Mouse (Mus musculus) liver, embryonic 13.5 days (tissue): Measurements from ENCODE around the gene Micall2. TPM values are rescaled to one million over a fixed set of nuclear protein-coding genes. Genes with fewer than 3 reads are reported as not detected.
"Not testable (repeated sequence)": the region's sequence is repeated elsewhere in the genome, so short reads cannot be mapped to it uniquely, and the experiment has no call there.

Source experiments
- ATAC-seq: fragments of 200-750 bp; cut with Nextera tagmentation; 2 replicates; pipeline ENCODE4 v1.8.0; 2017; ENCODE audit warnings: low read depth, mild to moderate bottlenecking, moderate number of reproducible peaks, moderate library complexity
- DNase-seq: peaks from one replicate; pipeline ENCODE4 v3.0.0; 2022
- H3K27ac ChIP-seq: fragments of 300-500 bp; sonication (generic); 2 replicates; pipeline ENCODE4 v1.5.1; 2015; ENCODE audit warnings: moderate library complexity, mild to moderate bottlenecking, inconsistent platforms
- H3K27me3 ChIP-seq: fragments of 300-500 bp; sonication (generic); 2 replicates; pipeline ENCODE4 v1.6.1; 2015; ENCODE audit warnings: mild to moderate bottlenecking, inconsistent platforms
- H3K36me3 ChIP-seq: fragments of 300-500 bp; sonication (generic); 2 replicates; pipeline ENCODE4 v1.6.1; 2015; ENCODE audit warnings: mild to moderate bottlenecking, inconsistent platforms
- H3K4me1 ChIP-seq: fragments of 300-500 bp; sonication (generic); replicated peaks from 2 replicates; pipeline ENCODE4 v1.6.1; 2015; ENCODE audit warnings: inconsistent platforms
- H3K4me2 ChIP-seq: fragments of 300-500 bp; sonication (generic); 2 replicates; pipeline ENCODE4 v1.6.1; 2015; ENCODE audit warnings: inconsistent platforms, mild to moderate bottlenecking, moderate library complexity
- H3K4me3 ChIP-seq: fragments of 300-500 bp; sonication (generic); replicated peaks from 2 replicates; pipeline ENCODE4 v1.5.1; 2015; ENCODE audit warnings: mild to moderate bottlenecking, inconsistent platforms
- H3K9ac ChIP-seq: fragments of 300-500 bp; sonication (generic); 2 replicates; pipeline ENCODE4 v1.6.1; 2015; ENCODE audit warnings: mild to moderate bottlenecking, inconsistent platforms
- H3K9me3 ChIP-seq: fragments of 300-500 bp; sonication (generic); replicated peaks from 2 replicates; pipeline ENCODE4 v1.6.1; 2016; ENCODE audit warnings: inconsistent platforms
- WGBS: fragments of 180-500 bp; shearing (Covaris S2); methylation state at CpG from one replicate; pipeline ENCODE4 v1.1.7; 2015; ENCODE audit not compliant: insufficient replicate concordance; 5-methylcytosine and 5-hydroxymethylcytosine counted together
- polyA plus RNA-seq: library from polyadenylated mRNA; unstranded; fragments of >200 nt; fragmentation: Nextera tagmentation; extraction: Ambion mirVana; gene quantifications from 2 replicates; pipeline ENCODE4 v1.2.1, GENCODE M21; 2015

The Micall2 gene
- polyA plus RNA-seq, 1 experiment from 2014 or later: 9.8 TPM

- Histone ChIP-seq H3K4me3 (no peak overlapping the region), H3K27me3 (peaks cover 2% of the 10 kb centered on the region; the same call in 1 of the 2 replicates), H3K4me1 (peaks cover 6% of the 10 kb centered on the region), H3K9me3 (no peaks in the 10 kb centered on the region), H3K27ac (no peak overlapping the region), H3K36me3 (peaks cover 41% of the 10 kb centered on the region), H3K4me2 (no peak overlapping the region), H3K9ac (no peak overlapping the region)
- ATAC-seq (no peak), DNase-seq (no peak)
- WGBS: 77% methylated on average over 16 of the region's 16 CpGs
Observed at GRCm38 (mm10) chr5:139749413-139750125, 13.4 kb upstream of the Micall2 start.

- 4% methylated on average over 3 of the region's 3 CpGs for WGBS
- peaks cover 2% of the 10 kb centered on the region; the same call in 1 of the 2 replicates for H3K27me3 ChIP-seq
- H3K27ac ChIP-seq: peak overlapping the region; percentile 21; the same call in 1 of the 2 replicates
- H3K9me3 ChIP-seq: no peaks in the 10 kb centered on the region
- ATAC-seq: peak; percentile 80
- H3K36me3 ChIP-seq: peaks cover 7% of the 10 kb centered on the region
- H3K4me3 ChIP-seq: no peak overlapping the region
- peak; percentile 61 for DNase-seq
- H3K4me2 ChIP-seq: no peak overlapping the region
- no peak overlapping the region for H3K9ac ChIP-seq
- H3K4me1 ChIP-seq: peaks cover 22% of the 10 kb centered on the region
Observed at GRCm38 (mm10) chr5:139745771-139746170, 9.6 kb upstream of the Micall2 start.

- H3K4me1 ChIP-seq: peaks cover 52% of the 10 kb centered on the region
- not testable (repeated sequence) for H3K9me3 ChIP-seq, H3K4me2 ChIP-seq, H3K27me3 ChIP-seq, ATAC-seq, H3K36me3 ChIP-seq, H3K9ac ChIP-seq, DNase-seq, H3K4me3 ChIP-seq
- peak overlapping the region; percentile 69; the same call in 1 of the 2 replicates for H3K27ac ChIP-seq
- 24% methylated on average over 3 of the region's 3 CpGs for WGBS
Observed at GRCm38 (mm10) chr5:139742640-139743039, 6.5 kb upstream of the Micall2 start.

GRCm38 (mm10) chr5:139738592-139739315 lies 2.6 kb upstream of the Micall2 start:
- ATAC-seq: peak; percentile 72
- peak; percentile 93 for DNase-seq
- Histone ChIP-seq H3K27me3 (no peaks in the 10 kb centered on the region), H3K4me1 (peaks cover 86% of the 10 kb centered on the region), H3K4me2 (peak overlapping the region; percentile 100), H3K9ac (peak overlapping the region; percentile 72), H3K9me3 (no peaks in the 10 kb centered on the region), H3K4me3 (peak overlapping the region; percentile 46), H3K27ac (peak overlapping the region; percentile 98), H3K36me3 (no peaks in the 10 kb centered on the region)
- 21% methylated on average over 7 of the region's 7 CpGs for WGBS

- Histone ChIP-seq H3K27me3 (no peaks in the 10 kb centered on the region), H3K4me2 (peak overlapping the region; percentile 100), H3K9me3 (no peaks in the 10 kb centered on the region), H3K4me1 (peaks cover 93% of the 10 kb centered on the region), H3K9ac (peak overlapping the region; percentile 72), H3K36me3 (no peaks in the 10 kb centered on the region), H3K27ac (peak overlapping the region; percentile 98), H3K4me3 (peak overlapping the region; percentile 46)
- WGBS: 38% methylated on average over 14 of the region's 14 CpGs
- ATAC-seq (peak; percentile 65), DNase-seq (no peak)
Observed at GRCm38 (mm10) chr5:139737841-139738591, 1.9 kb upstream of the Micall2 start.

- WGBS: 10% methylated on average over 10 of the region's 10 CpGs
- ATAC-seq (0 out of 2 replicates have a peak, but pooled peaks have one; percentile 9), DNase-seq (no peak)
- Histone ChIP-seq H3K4me1 (peaks cover 94% of the 10 kb centered on the region), H3K27me3 (no peaks in the 10 kb centered on the region), H3K36me3 (peaks cover 3% of the 10 kb centered on the region; the same call in 1 of the 2 replicates), H3K4me2 (peak overlapping the region; percentile 100), H3K4me3 (peak overlapping the region; percentile 41), H3K27ac (peak overlapping the region; percentile 98), H3K9me3 (no peaks in the 10 kb centered on the region), H3K9ac (peak overlapping the region; percentile 72)
Observed at GRCm38 (mm10) chr5:139736504-139736940, 386 bp upstream of the Micall2 start.

- Histone ChIP-seq H3K9ac (peak overlapping the region; percentile 92), H3K36me3 (peaks cover 11% of the 10 kb centered on the region; the same call in 1 of the 2 replicates), H3K4me2 (peak overlapping the region; percentile 100), H3K9me3 (no peaks in the 10 kb centered on the region), H3K27me3 (no peaks in the 10 kb centered on the region), H3K4me1 (peaks cover 97% of the 10 kb centered on the region), H3K27ac (peak overlapping the region; percentile 99), H3K4me3 (peak overlapping the region; percentile 86)
- WGBS: 11% methylated on average over 7 of the region's 7 CpGs
- peak; percentile 45 for DNase-seq
- ATAC-seq: no peak
Observed at GRCm38 (mm10) chr5:139734746-139735145, 1.4 kb downstream of the Micall2 start.

GRCm38 (mm10) chr5:139734016-139734415 lies 2.1 kb downstream of the Micall2 start:
- ATAC-seq (peak; percentile 75), DNase-seq (peak; percentile 85)
- Histone ChIP-seq H3K9me3 (no peaks in the 10 kb centered on the region), H3K4me3 (peak overlapping the region; percentile 86), H3K4me1 (peaks cover 96% of the 10 kb centered on the region), H3K36me3 (peaks cover 11% of the 10 kb centered on the region; the same call in 1 of the 2 replicates), H3K9ac (peak overlapping the region; percentile 92), H3K27me3 (no peaks in the 10 kb centered on the region), H3K27ac (peak overlapping the region; percentile 99), H3K4me2 (peak overlapping the region; percentile 100)
- whole genome bisulfite sequencing: 10% methylated on average over 3 of the region's 3 CpGs

GRCm38 (mm10) chr5:139732634-139733107 lies 3.5 kb downstream of the Micall2 start:
- Histone ChIP-seq H3K9ac (peak overlapping the region; percentile 92), H3K9me3 (no peaks in the 10 kb centered on the region), H3K4me3 (peak overlapping the region; percentile 86), H3K27me3 (no peaks in the 10 kb centered on the region), H3K4me2 (peak overlapping the region; percentile 100), H3K4me1 (peaks cover 96% of the 10 kb centered on the region), H3K27ac (peak overlapping the region; percentile 99), H3K36me3 (peaks cover 11% of the 10 kb centered on the region)
- 27% methylated on average over 11 of the region's 11 CpGs for WGBS
- DNase-seq (no peak), ATAC-seq (no peak)

- Histone ChIP-seq H3K4me1 (peaks cover 99% of the 10 kb centered on the region), H3K36me3 (peaks cover 16% of the 10 kb centered on the region), H3K27ac (peak overlapping the region; percentile 67), H3K9me3 (no peaks in the 10 kb centered on the region), H3K4me2 (peak overlapping the region; percentile 29; the same call in 1 of the 2 replicates), H3K27me3 (no peaks in the 10 kb centered on the region), H3K9ac (peak overlapping the region; percentile 36), H3K4me3 (no peak overlapping the region)
- ATAC-seq (no peak), DNase-seq (no peak)
- 69% methylated on average over 8 of the region's 8 CpGs for WGBS
Observed at GRCm38 (mm10) chr5:139730712-139731486, 5.2 kb downstream of the Micall2 start.
